Mouse (Mus musculus) cerebellum, adult 8-10 months (tissue): ENCODE results near the gene Tlk1.

ENCODE experiments used
- DNase-seq: peaks from one replicate; pipeline ENCODE4 v3.0.0; 2022

Tlk1 gene

DNA sequence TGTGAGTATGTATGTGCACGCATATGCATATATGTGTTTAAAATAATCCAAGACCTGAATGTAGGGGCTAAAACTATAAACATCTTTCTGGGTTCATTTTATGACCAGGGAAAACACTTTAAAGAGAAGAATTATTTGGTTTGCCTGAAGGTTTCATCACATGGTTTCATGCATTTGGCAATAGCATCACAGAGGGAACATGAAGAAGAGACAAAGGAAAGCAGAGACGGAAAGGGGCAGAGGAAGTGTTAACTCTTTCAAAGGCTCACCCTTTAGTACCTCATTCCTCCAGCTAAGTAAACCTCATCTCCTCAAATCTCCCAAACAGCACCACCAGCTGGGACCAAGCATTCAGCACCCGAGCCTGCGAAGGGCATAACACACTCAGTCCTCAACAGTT is 41.1 kb downstream of the Tlk1 start:
- DNase-seq, result no peak

GRCm38 (mm10) chr2:70783504-70783903 is 42.0 kb downstream of the Tlk1 start:
- DNase-seq, result no peak

- peak; percentile 36 for DNase-seq
These were observed 45.9 kb downstream of the Tlk1 start for GRCm38 (mm10) chr2:70779634-70780033.

- no peak for DNase-seq
These were observed 48.8 kb downstream of the Tlk1 start for GRCm38 (mm10) chr2:70776744-70777143.

DNA sequence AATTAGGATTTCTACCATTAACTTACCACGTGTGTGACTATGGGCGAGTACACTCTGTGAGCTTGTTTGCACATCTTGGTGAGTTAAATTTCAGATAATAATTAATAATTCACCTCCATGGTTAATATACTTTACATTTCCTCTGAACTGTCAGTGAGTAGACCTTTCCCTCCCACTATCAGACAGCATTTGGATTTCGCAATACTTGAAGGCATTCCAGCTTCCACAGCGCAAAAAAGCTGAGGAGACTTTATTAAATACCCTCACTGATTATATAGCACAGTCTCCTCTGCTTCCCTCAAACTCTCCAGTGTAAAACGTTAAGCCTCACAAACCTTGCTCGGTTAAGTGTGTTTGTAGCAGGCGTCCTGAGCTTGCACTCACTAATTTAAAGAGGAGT is 60.8 kb downstream of the Tlk1 start:
- no peak for DNase-seq

- no peak for DNase-seq
These were observed 62.8 kb downstream of the Tlk1 start for GRCm38 (mm10) chr2:70762741-70763140.

DNA sequence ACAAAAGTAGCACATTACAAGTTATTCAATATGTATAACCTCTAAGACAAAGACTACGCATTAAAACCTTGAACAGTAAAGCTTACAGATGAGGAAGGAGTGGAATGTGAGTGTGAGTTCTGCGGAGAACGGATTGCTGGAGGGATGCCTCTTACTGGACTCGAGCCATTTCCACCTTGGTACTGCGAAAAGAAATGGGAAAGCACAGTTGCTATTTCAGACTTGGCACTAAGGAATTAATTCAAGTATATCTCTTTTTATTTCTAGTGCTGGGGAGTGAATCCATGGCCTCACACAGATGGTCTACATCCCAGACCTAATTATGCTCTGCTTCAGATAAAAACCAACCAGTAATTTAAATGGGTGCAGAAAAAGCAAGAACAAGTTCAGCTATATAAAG is 73.4 kb downstream of the Tlk1 start:
- peak; percentile 6 for DNase-seq

DNA sequence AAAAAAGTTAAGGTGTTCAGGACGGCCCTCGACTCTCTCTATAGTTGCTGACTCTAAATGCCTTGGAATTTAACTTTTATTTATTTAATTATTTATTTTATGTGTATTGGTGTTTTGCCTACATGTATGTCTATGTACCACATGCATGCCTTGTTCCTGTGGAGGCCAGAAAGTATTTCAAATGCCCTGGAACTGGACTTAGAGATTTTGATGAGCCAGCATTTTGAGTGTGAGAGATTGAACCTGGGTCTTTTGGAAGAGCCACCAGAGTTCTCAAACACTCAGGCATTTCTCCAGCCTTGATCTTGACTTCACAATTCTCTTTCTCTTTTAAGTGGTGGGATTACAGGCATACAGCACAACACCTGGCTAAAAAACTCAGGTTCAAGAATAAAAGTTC is 73.9 kb downstream of the Tlk1 start:
- no peak for DNase-seq

DNA sequence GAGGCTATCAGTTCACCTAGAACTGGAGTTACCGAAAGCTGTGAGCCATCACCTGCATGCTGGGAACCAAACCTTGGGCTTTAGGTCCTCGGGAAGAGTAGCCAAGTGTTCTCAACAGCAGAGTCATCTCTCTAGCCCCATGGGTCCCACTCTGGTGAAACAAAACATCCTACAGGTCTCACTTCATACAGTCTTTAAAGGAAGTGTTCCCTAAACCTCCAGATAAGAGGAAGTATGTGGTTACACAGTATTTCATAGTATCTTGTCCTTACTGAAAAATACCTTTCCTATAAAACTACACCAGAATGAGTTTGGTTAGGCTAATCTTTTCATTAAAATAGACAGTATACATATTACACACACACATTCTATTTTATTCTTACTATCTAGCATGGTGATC is 82.9 kb downstream of the Tlk1 start:
- DNase-seq, result no peak

GRCm38 (mm10) chr2:70741901-70742300 is 83.6 kb downstream of the Tlk1 start:
- DNase-seq, result no peak

- DNase-seq, result no peak
These were observed 89.5 kb downstream of the Tlk1 start for GRCm38 (mm10) chr2:70736008-70736407.

- no peak for DNase-seq
These were observed 90.0 kb downstream of the Tlk1 start for GRCm38 (mm10) chr2:70735534-70735933.

DNA sequence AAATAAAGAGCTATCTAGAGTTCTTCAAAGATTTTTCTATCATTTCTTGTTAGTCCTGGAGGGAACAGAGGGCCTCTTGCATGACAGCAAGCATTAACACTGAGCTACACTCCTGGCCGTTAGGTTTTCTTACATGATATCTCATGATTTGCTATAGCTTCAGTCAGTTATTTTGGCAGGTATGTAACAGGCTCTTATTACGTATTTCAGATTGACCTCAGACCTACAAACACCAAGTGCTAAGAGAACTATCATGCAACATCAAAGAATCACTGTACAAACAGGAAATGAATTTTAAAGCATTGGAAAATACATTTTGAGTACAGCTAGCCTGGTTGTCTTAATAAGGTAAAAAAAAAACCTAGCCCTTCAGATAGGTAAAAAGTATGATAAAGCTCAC is 98.4 kb downstream of the Tlk1 start:
- no peak for DNase-seq

GRCm38 (mm10) chr2:70723610-70724243 is 101.8 kb downstream of the Tlk1 start:
- DNase-seq, result no peak

- no peak for DNase-seq
These were observed 114.7 kb downstream of the Tlk1 start for GRCm38 (mm10) chr2:70710878-70711277.

GRCm38 (mm10) chr2:70710236-70710635 is 115.3 kb downstream of the Tlk1 start:
- DNase-seq, result no peak

DNA sequence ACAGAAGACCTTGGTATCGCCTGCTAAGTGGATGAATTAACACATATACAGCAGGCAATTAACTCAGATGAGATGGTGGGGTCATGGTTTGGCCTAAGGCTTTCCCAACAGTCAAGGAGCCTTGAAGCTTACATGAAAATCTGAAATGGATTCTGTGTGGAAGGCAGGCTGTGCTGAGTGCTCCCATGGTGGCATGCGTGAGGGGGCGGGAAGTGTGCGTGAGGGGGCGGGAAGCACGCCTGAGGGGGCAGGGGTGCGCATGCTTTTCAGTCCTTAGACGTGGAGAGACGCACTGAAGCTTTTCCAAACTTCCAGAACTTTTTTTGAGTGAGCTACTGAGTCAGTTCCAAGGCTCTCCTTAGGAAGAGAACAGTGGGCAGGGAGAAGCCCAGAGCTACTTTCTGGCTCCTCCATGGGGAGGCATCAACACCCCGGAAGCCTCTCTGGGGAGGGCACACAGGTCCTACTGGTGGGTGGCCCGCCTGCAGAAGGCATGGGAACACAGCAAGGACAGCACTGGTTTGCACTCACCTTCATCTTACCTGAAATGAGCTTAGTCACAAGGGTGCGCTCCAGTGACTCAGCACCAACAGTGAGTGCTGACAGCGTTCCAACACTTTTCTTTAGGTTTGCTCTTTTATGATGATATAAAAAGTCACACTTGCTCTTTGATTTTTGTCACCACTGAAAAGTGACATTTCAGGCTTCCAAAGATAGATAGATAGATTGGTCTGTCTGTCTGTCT is 116.4 kb downstream of the Tlk1 start:
- DNase-seq, result no peak

DNA sequence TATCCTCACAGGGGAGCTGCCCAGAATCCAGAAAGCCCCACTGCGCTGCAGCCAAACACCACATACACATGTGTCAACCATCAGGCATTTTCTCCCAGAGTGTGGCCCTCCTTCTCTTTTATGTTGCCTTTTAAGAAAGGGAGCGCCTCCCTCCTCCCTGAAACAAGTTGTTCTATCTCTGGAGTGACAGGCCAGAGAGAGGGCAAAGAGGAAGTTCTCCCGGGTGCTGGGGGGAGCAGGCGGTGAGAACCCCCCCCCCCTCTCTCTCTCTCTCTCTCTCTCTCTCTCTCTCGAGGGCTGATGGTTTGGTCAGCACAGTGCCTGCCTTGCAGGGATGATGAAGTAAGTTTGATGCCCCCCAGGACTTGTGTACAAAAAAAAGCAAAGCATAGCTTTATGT is 123.1 kb downstream of the Tlk1 start:
- no peak for DNase-seq

DNA sequence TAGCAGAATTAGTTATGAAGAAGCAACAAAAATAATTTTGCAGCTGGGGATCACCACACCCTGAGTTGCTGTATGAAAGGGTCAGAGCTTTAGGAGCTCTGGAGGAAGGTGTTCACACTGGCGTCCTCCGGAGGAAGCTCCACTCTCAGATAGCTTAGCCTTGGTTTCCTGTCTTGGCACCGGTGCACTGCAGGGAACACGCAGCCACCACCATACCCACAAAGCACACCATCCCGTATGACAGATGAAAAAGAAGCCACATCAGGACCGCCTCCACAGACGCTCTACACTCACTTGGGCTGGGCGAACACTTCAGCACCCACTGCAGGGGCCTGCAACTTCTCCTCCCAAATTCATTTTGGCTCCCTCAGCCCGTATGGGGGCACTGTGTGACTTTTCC is 124.0 kb downstream of the Tlk1 start:
- no peak for DNase-seq

DNA sequence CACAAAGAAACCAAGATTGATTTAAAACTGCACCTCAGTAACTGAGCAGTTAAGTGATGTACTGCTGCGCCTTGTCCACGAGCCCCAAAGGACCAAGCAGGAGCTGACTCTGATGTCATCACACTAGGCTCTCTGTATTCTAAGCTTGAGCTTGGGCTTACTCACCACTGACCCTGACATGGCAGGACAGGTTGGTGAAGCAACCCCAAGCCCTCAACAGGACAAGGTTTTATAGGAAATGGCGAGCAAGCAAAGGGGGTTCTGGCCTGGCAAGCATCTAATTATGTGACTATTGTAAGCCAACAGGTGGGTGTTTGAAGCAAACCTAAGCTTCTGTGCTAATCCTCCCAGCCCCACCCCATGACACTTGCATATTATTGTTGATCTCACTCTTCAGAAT is 124.7 kb downstream of the Tlk1 start:
- DNase-seq, result no peak

GRCm38 (mm10) chr2:70695712-70696111 is 129.8 kb downstream of the Tlk1 start:
- no peak for DNase-seq

GRCm38 (mm10) chr2:70690195-70690594 is 135.3 kb downstream of the Tlk1 start:
- no peak for DNase-seq

DNA sequence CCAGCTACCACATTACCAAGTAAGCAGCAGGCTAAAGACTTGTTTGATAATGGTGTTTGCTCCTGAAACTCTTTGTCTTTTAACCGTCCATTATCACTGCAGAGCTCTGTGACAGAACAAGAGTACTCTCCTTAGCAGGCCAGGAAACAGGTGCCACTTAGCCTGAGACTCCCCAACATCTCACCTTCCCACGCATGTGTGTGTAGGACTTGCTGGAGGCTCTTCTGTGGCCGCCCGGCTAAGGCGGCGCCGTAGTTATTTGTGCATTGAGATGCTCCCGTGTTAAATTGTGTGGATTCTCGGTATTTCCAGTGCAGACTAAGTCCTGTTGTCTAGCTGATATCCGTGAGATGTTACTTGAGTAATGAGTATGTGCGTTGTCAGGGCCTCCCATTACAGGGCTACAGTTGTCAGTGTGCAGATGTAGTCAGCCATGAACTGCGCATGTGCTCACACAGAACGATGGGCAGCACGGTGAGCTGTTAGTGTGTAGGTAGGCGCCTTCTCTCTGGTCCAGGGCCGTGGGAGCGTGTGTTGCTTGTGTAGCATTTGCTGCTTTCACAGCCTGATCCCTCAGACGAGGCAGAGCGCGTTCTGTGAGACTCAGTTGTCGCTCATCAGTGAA is 137.0 kb downstream of the Tlk1 start:
- no peak for DNase-seq

DNA sequence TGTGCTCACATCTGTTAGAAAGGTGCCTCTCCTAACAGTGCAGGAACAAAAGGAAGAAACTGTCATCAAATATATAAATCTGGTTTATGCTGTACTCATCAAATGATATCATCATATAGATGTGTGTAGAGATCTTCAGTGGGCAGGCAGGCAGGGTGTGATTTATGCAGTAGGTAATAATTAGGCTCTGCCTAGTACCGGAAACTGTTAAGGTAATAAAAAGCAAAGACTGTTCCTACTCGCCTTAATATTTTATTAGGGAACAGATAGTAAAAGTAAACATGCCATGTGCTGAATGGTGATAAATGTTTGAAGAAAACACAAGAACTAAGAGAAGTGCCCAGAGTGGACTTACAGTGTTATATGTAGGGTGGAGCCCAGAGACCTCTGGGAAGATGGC is 143.2 kb downstream of the Tlk1 start:
- no peak for DNase-seq
